Mouse (Mus musculus) urinary bladder, adult 2 months (tissue): ENCODE results near the gene Rab39b. TPM values are rescaled to one million over a fixed set of nuclear protein-coding genes. Genes with fewer than 3 reads are reported as not detected.

Experiments used
- DNase-seq: peaks from one replicate; pipeline ENCODE4 v3.0.0; 2022; ENCODE audit warnings: low spot score
- polyA plus RNA-seq: library from polyadenylated mRNA; depleted of rRNA; stranded (reverse); fragments of >200 nt; gene quantifications from 2 replicates; pipeline ENCODE4 v1.2.3, GENCODE M21; 2012; rRNA removed

The Rab39b gene
- 0.47 and 0.63 TPM in 2 replicates for polyA plus RNA-seq

- no peak for DNase-seq
These were observed at the start of gene Rab39b for GRCm38 (mm10) chrX:75577582-75578324. Rab39b (minus strand) TSS chrX:75578231.

- no peak for DNase-seq
These were observed 508 bp upstream of the Rab39b start for GRCm38 (mm10) chrX:75578539-75578938.

Other genes with a start within 250 kb of the Rab39b start
- gene Fundc2, start 195.8 kb downstream of the Rab39b start, polyA plus RNA-seq, result 39.7 and 45.2 TPM in 2 replicates
- 1.0 and 1.3 TPM in 2 replicates for gene F8, start 195.6 kb downstream of the Rab39b start, polyA plus RNA-seq
- 18.3 and 26.1 TPM in 2 replicates for gene Cmc4, start 161.6 kb downstream of the Rab39b start, polyA plus RNA-seq
- gene Mtcp1, start 161.6 kb downstream of the Rab39b start, polyA plus RNA-seq, result 10.3 and 13.8 TPM in 2 replicates
- gene Brcc3, start 161.6 kb downstream of the Rab39b start, polyA plus RNA-seq, result 19.5 and 19.8 TPM in 2 replicates
- gene Vbp1, start 63.9 kb downstream of the Rab39b start, polyA plus RNA-seq, result 32.1 and 38.3 TPM in 2 replicates